8 mouse cellular contexts compared by ENCODE assay signal in the genomic region with DNA sequence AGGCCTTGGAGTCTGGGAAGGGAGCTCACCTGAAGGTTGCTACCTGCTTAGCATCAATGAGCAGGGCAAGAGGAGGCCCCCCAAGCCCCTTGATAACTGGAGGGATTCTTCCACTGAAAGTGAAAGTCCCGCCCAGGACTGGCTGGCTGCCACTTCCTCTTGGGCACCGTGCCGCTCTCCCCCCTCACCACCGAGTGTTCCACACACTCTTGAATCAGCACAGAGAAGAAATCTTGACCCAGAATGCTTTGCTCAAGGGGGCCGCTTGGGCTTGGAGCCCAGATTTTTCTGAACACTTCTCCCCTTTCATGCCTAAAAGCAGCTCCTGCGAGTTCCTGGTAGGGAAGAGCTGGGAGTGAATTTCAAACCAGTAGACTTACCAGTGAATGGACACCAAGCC.
A peak's percentile ranks its signal among the peaks of the same experiment; 100 is the strongest.
DNase-seq lines count a peak whose midpoint lies in the region; ATAC-seq lines count a peak whose summit lies in the region.

No protein-coding gene starts in this region.

- H3K27me3 ChIP-seq in intestine, embryonic 14.5 days (replicated peaks; ENCODE audit: control insufficient read depth, insufficient read depth, low read length): no peaks in the 10 kb centered on the region

- WGBS in intestine, embryonic 14.5 days: 36% methylated on average over 6 of the region's 6 CpGs

- H3K4me2 ChIP-seq in intestine, embryonic 14.5 days (ENCODE audit: low read length): peak overlapping the region; percentile 30

- no peak overlapping the region for H3K9ac ChIP-seq in intestine, embryonic 14.5 days (ENCODE audit: low read length)

- peak; percentile 70 for DNase-seq in MN1 (ENCODE audit: low spot score)
- peak; percentile 89 for DNase-seq in brain, adult 2 months (ENCODE audit: low read depth, low spot score)
- peak; percentile 92 to 94 for DNase-seq in frontal cortex, postnatal 36 days (ENCODE audit: low spot score in 2 of 2)
- peak; percentile 78 for DNase-seq in intestine, embryonic 14.5 days (ENCODE audit: low spot score)
- peak; percentile 83 to 85 for DNase-seq in left cerebral cortex, adult 8-10 months (ENCODE audit: low spot score in 2 of 2)
- peak; percentile 65 to 74 for DNase-seq in spleen, postnatal 14 days (ENCODE audit: low spot score in 2 of 2)
- no peak for DNase-seq in embryo, embryonic 9.5 days (ENCODE audit: extremely low spot score)

- H3K4me1 ChIP-seq in intestine, embryonic 14.5 days (replicated peaks; ENCODE audit: control insufficient read depth, insufficient read depth, low read length): peaks cover 11% of the 10 kb centered on the region; the same call in 1 of the 2 replicates

- H3K4me3 ChIP-seq in intestine, embryonic 14.5 days (ENCODE audit: low read depth, low read length): no peak overlapping the region

- H3K27ac ChIP-seq in intestine, embryonic 14.5 days (ENCODE audit: low read depth): peak overlapping the region; percentile 62

- no peaks in the 10 kb centered on the region for H3K36me3 ChIP-seq in intestine, embryonic 14.5 days (ENCODE audit: control insufficient read depth, insufficient read depth, low read length)

- H3K9me3 ChIP-seq in intestine, embryonic 14.5 days (ENCODE audit: control insufficient read depth, low read length): no peaks in the 10 kb centered on the region

- 0 out of 2 replicates have a peak, but pooled peaks have one; percentile 50 for ATAC-seq in intestine, embryonic 14.5 days (replicated peaks; ENCODE audit: low FRiP score, low TSS enrichment, low read depth)
- peak; percentile 68 for ATAC-seq in megakaryocyte progenitor cell, adult 5-6 weeks (replicated peaks; ENCODE audit: poor library complexity)
